Mouse (Mus musculus) CH12.LX (cell line): ENCODE measurements around the gene Bach2. TPM values are rescaled to one million over a fixed set of nuclear protein-coding genes. Genes with fewer than 3 reads are reported as not detected.

ENCODE experiments used
- DNase-seq: peaks from one replicate; pipeline ENCODE4 v3.0.0-alpha.2; 2013; ENCODE audit errors: extremely low read depth
- H3K27ac ChIP-seq: 2 replicates; pipeline ENCODE4 v1.5.1; 2012; ENCODE audit warnings: low read depth, mild to moderate bottlenecking, control low read depth, moderate library complexity; ENCODE audit not compliant: insufficient read depth
- H3K27me3 ChIP-seq: replicated peaks from 2 replicates; pipeline ENCODE3; 2012; ENCODE audit warnings: inconsistent platforms
- H3K36me3 ChIP-seq, 2 experiments: replicated peaks in 1 of 2; 2 replicates each; pipeline versions ENCODE3 to v1.6.1; 2012; ENCODE audit warnings: inconsistent platforms in 1 of 2, low read length in 1 of 2, mild to moderate bottlenecking in 1 of 2, mixed read lengths in 1 of 2, moderate library complexity in 1 of 2; ENCODE audit not compliant: control insufficient read depth in 1 of 2, insufficient read depth in 1 of 2
- H3K4me1 ChIP-seq, 2 experiments: 2 replicates each; pipeline ENCODE4 v1.6.1; 2012; ENCODE audit warnings: inconsistent platforms in 1 of 2, moderate library complexity in 1 of 2; ENCODE audit not compliant: insufficient read depth in 2 of 2, control insufficient read depth in 1 of 2
- H3K4me2 ChIP-seq: 2 replicates; pipeline ENCODE4 v1.6.1; 2012; ENCODE audit warnings: low read depth, mild to moderate bottlenecking, control low read depth; ENCODE audit not compliant: poor library complexity, insufficient read depth, severe bottlenecking
- H3K4me3 ChIP-seq, 3 experiments: fragments of 150-350 bp in 1 of 3; sonication (generic) in 1 of 3; replicated peaks in 1 of 3; 2 replicates each; pipeline versions ENCODE3 to v1.5.1; 2011 to 2012; ENCODE audit warnings: low read depth in 2 of 3, low read length in 2 of 3, mild to moderate bottlenecking in 2 of 3, moderate library complexity in 2 of 3, control low read depth in 1 of 3, improper control_type of control experiment in 1 of 3, inconsistent platforms in 1 of 3, mixed read lengths in 1 of 3; ENCODE audit not compliant: poor library complexity in 1 of 3
- H3K79me2 ChIP-seq: replicated peaks from 2 replicates; pipeline ENCODE4 v1.6.1; 2012; ENCODE audit warnings: mild to moderate bottlenecking, moderate library complexity; ENCODE audit not compliant: control insufficient read depth, poor library complexity, insufficient read depth, severe bottlenecking; ENCODE audit errors: extremely low read depth
- H3K9ac ChIP-seq: 2 replicates; pipeline ENCODE4 v1.6.1; 2012; ENCODE audit warnings: low read depth, mild to moderate bottlenecking, control low read depth, moderate library complexity; ENCODE audit not compliant: insufficient read depth
- H3K9me3 ChIP-seq: replicated peaks from 2 replicates; pipeline ENCODE3; 2012; ENCODE audit warnings: low read length, inconsistent platforms, mixed read lengths
- CHD2 ChIP-seq: IDR thresholded peaks from 2 replicates; pipeline ENCODE4 v1.6.1; 2011; ENCODE audit warnings: low read length, improper control_type of control experiment
- CTCF ChIP-seq, 2 experiments: IDR thresholded peaks in 1 of 2; conservative IDR thresholded peaks in 1 of 2; 2 replicates each; pipeline ENCODE4 v1.5.1; 2011 to 2012; ENCODE audit warnings: low read depth in 2 of 2, low read length in 2 of 2, improper control_type of control experiment in 1 of 2, inconsistent platforms in 1 of 2, mild to moderate bottlenecking in 1 of 2, moderate library complexity in 1 of 2
- ELF1 ChIP-seq: IDR thresholded peaks from 2 replicates; pipeline ENCODE4 v1.6.1; 2014; ENCODE audit warnings: low read depth, mild to moderate bottlenecking, inconsistent platforms, low read length, improper control_type of control experiment
- EP300 ChIP-seq: IDR thresholded peaks from 2 replicates; pipeline ENCODE4 v1.6.1; 2011; ENCODE audit warnings: low read length, improper control_type of control experiment
- ETS1 ChIP-seq: conservative IDR thresholded peaks from 2 replicates; pipeline ENCODE4 v1.6.1; 2012; ENCODE audit warnings: low read depth, mild to moderate bottlenecking, inconsistent platforms, low read length, improper control_type of control experiment, moderate library complexity
- GABPA ChIP-seq: IDR thresholded peaks from 2 replicates; pipeline ENCODE4 v1.6.1; 2012; ENCODE audit warnings: low read depth, low read length, improper control_type of control experiment, inconsistent platforms; ENCODE audit not compliant: insufficient replicate concordance
- HCFC1 ChIP-seq: IDR thresholded peaks from 2 replicates; pipeline ENCODE4 v1.6.1; 2012; ENCODE audit warnings: low read depth, mild to moderate bottlenecking, inconsistent platforms, low read length, improper control_type of control experiment
- JUND ChIP-seq: conservative IDR thresholded peaks from 2 replicates; pipeline ENCODE4 v1.6.1; 2011; ENCODE audit warnings: low read depth, low read length, improper control_type of control experiment
- KAT2A ChIP-seq: IDR thresholded peaks from 2 replicates; pipeline ENCODE4 v1.6.1; 2012; ENCODE audit warnings: low read length, improper control_type of control experiment, inconsistent platforms; ENCODE audit not compliant: insufficient replicate concordance
- MAFK ChIP-seq: IDR thresholded peaks from 2 replicates; pipeline ENCODE4 v1.6.1; 2011; ENCODE audit warnings: low read length, improper control_type of control experiment; ENCODE audit not compliant: insufficient replicate concordance
- MEF2A ChIP-seq: IDR thresholded peaks from 2 replicates; pipeline ENCODE4 v1.6.1; 2014; ENCODE audit warnings: low read depth, mild to moderate bottlenecking, inconsistent platforms, low read length, improper control_type of control experiment, borderline replicate concordance
- MXI1 ChIP-seq: IDR thresholded peaks from 2 replicates; pipeline ENCODE4 v1.6.1; 2011; ENCODE audit warnings: mild to moderate bottlenecking, low read depth, low read length, improper control_type of control experiment
- NELFE ChIP-seq: IDR thresholded peaks from 2 replicates; pipeline ENCODE4 v1.6.1; 2011; ENCODE audit warnings: low read depth, low read length, improper control_type of control experiment
- NRF1 ChIP-seq: IDR thresholded peaks from 2 replicates; pipeline ENCODE4 v1.6.1; 2014; ENCODE audit warnings: low read depth, mild to moderate bottlenecking, inconsistent platforms, low read length, improper control_type of control experiment, moderate library complexity
- POLR2A ChIP-seq: IDR thresholded peaks from 2 replicates; pipeline ENCODE4 v1.6.1; 2011; ENCODE audit warnings: low read depth, mild to moderate bottlenecking, improper control_type of control experiment, low read length
- RAD21 ChIP-seq: IDR thresholded peaks from 2 replicates; pipeline ENCODE4 v1.6.1; 2011; ENCODE audit warnings: low read depth, mild to moderate bottlenecking, low read length, improper control_type of control experiment, moderate library complexity
- RCOR1 ChIP-seq: conservative IDR thresholded peaks from 2 replicates; pipeline ENCODE4 v1.6.1; 2012; ENCODE audit warnings: low read depth, mild to moderate bottlenecking, inconsistent platforms, low read length, improper control_type of control experiment
- SIN3A ChIP-seq: IDR thresholded peaks from 2 replicates; pipeline ENCODE4 v1.6.1; 2012; ENCODE audit warnings: low read length, improper control_type of control experiment, inconsistent platforms
- SMC3 ChIP-seq: IDR thresholded peaks from 2 replicates; pipeline ENCODE4 v1.6.1; 2011; ENCODE audit warnings: low read depth, low read length, improper control_type of control experiment
- UBTF ChIP-seq: IDR thresholded peaks from 2 replicates; pipeline ENCODE4 v1.6.1; 2012; ENCODE audit warnings: low read depth, mild to moderate bottlenecking, inconsistent platforms, low read length, improper control_type of control experiment, moderate library complexity
- USF2 ChIP-seq: conservative IDR thresholded peaks from 2 replicates; pipeline ENCODE4 v1.6.1; 2011; ENCODE audit warnings: low read depth, low read length, improper control_type of control experiment
- ZC3H11A ChIP-seq: IDR thresholded peaks from 2 replicates; pipeline ENCODE4 v1.6.1; 2012; ENCODE audit warnings: low read depth, mild to moderate bottlenecking, inconsistent platforms, low read length, improper control_type of control experiment
- ZNF384 ChIP-seq: IDR thresholded peaks from 2 replicates; pipeline ENCODE4 v1.6.1; 2012; ENCODE audit warnings: low read depth, low read length, improper control_type of control experiment, inconsistent platforms
- dilution Hi-C: fragments of 300-500 bp; cut with MboI; formaldehyde crosslinking; loops from 2 replicates; pipeline ENCODE4 v1.14.3; 2020; ENCODE audit warnings: low sequenced_read_pairs; ENCODE audit not compliant: extremely low pct_unique_long_range_greater_than_20kb, extremely low pct_ligation_motif_present
- in situ Hi-C: fragments of 300-500 bp; cut with MboI; formaldehyde crosslinking; loops from 3 replicates; pipeline ENCODE4 v1.14.3; 2019; ENCODE audit warnings: low sequenced_read_pairs, low pct_ligation_motif_present, low pct_unique_long_range_greater_than_20kb, mixed read lengths
- polyA plus RNA-seq: library from polyadenylated mRNA; unstranded; fragments of >175 nt; gene quantifications from 2 replicates; pipeline ENCODE4 v1.2.1, GENCODE M21; 2012; ENCODE audit warnings: low read depth; ENCODE audit not compliant: insufficient read length
- total RNA-seq, 2 experiments: library from RNA; depleted of rRNA; stranded (reverse); fragments of 300-350 nt in 1 of 2; fragments of >200 nt in 1 of 2; gene quantifications; 2 replicates each; pipeline ENCODE4 v1.2.3; 2012 to 2014

Gene Bach2
- total and polyA plus RNA-seq, 3 experiments, result 0.11 TPM; not detected in 2

- no peaks in the 10 kb centered on the region for H3K36me3 ChIP-seq
- no peak for TF ChIP-seq SIN3A
- TF ChIP-seq MEF2A, result no peak
- TF ChIP-seq CHD2, result no peak
- TF ChIP-seq ETS1, result no peak
- TF ChIP-seq HCFC1, result no peak
- TF ChIP-seq MAFK, result no peak
- TF ChIP-seq MXI1, result no peak
- TF ChIP-seq POLR2A, result no peak
- no peak for TF ChIP-seq NELFE
- no peak for TF ChIP-seq ELF1
- TF ChIP-seq ZNF384, result no peak
- no peak for TF ChIP-seq UBTF
- no peak overlapping the region for H3K9ac ChIP-seq
- dilution Hi-C loops (no loop called here), in situ Hi-C loops (no loop called here)
- peaks cover 4 to 22% of the 10 kb centered on the region in 2 experiments; a peak in 2 of 4 replicates for H3K4me1 ChIP-seq
- no peak overlapping the region for H3K27ac ChIP-seq
- DNase-seq, result no peak
- H3K9me3 ChIP-seq, result no peaks in the 10 kb centered on the region
- H3K4me2 ChIP-seq, result no peak overlapping the region
- H3K4me3 ChIP-seq, result no peak overlapping the region
- H3K79me2 ChIP-seq, result no peaks in the 10 kb centered on the region
- H3K27me3 ChIP-seq, result no peaks in the 10 kb centered on the region
Measured at GRCm38 (mm10) chr4:32336642-32337041, 98.0 kb downstream of the Bach2 start.

- in situ Hi-C loops (no loop called here), dilution Hi-C loops (no loop called here)
- Histone ChIP-seq H3K27ac (no peak overlapping the region), H3K4me1 (peaks cover 4 to 22% of the 10 kb centered on the region in 2 experiments; a peak in 2 of 4 replicates), H3K4me2 (no peak overlapping the region), H3K36me3 (no peaks in the 10 kb centered on the region), H3K79me2 (no peaks in the 10 kb centered on the region), H3K9me3 (no peaks in the 10 kb centered on the region), H3K27me3 (no peaks in the 10 kb centered on the region), H3K9ac (no peak overlapping the region), H3K4me3 (no peak overlapping the region)
- TF ChIP-seq USF2 (no peak), ELF1 (no peak), KAT2A (no peak), ZC3H11A (no peak), NRF1 (no peak), ETS1 (no peak), MEF2A (no peak), EP300 (no peak), JUND (no peak), RCOR1 (no peak), HCFC1 (no peak), POLR2A (no peak), SMC3 (no peak), GABPA (no peak), RAD21 (no peak), CTCF (conservative IDR thresholded peaks at IDR 0.05 in 1 of 2, IDR thresholded peaks at IDR 0.05 in 1 of 2; ENCODE audit: low read depth in 2 of 2, low read length in 2 of 2) (no peak), SIN3A (no peak)
- no peak for DNase-seq
Measured at GRCm38 (mm10) chr4:32337638-32338037, 99.0 kb downstream of the Bach2 start.
